Mouse (Mus musculus): Measurements from ENCODE around the gene Dcun1d4. TPM values are rescaled to one million over a fixed set of nuclear protein-coding genes. Genes with fewer than 3 reads are reported as not detected.
"Not testable (repeated sequence)": the region's sequence is repeated elsewhere in the genome, so short reads cannot be mapped to it uniquely, and the experiment has no call there.

Dcun1d4 gene
- polyA plus RNA-seq, 1 experiment from 2014 or later: 42.2 TPM

DNA sequence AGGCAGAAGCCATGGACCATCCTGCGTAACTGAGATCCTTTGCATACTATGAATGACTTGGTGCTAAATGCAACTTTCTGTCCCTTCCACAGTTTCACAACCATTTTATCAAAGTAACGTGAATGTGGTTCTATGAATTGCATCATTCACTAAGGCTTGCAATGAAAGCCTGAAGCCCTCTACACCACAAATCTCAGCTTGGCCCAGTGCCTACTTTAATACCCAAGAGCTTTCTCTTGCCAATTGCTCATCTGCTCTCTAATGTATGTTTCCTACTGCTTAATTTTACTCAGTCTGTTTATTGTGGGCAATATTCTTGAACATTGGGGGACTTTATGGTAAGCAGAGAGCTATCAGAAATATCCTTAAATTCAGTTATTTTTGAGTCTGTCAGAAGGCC lies 92.0 kb downstream of the Dcun1d4 start:
- no peak overlapping the region for H3K4me3 ChIP-seq (replicated peaks)
- H3K27me3 ChIP-seq: no peaks in the 10 kb centered on the region
- no peaks in the 10 kb centered on the region for H3K9me3 ChIP-seq
- no peak overlapping the region for H3K4me2 ChIP-seq
- no peaks in the 10 kb centered on the region; the same call in 1 of the 2 replicates for H3K4me1 ChIP-seq (replicated peaks)
- 91% methylated on average over 2 of the region's 2 CpGs for WGBS
- H3K9ac ChIP-seq (replicated peaks): no peak overlapping the region
- no peak overlapping the region for H3K27ac ChIP-seq
- no peak for ATAC-seq (ENCODE audit: insufficient number of reproducible peaks, insufficient read depth, low FRiP score, low TSS enrichment, low read depth)
- no peaks in the 10 kb centered on the region for H3K36me3 ChIP-seq

- Histone ChIP-seq H3K4me2 (no peak overlapping the region), H3K9ac (replicated peaks) (no peak overlapping the region), H3K27ac (no peak overlapping the region), H3K27me3 (no peaks in the 10 kb centered on the region), H3K36me3 (no peaks in the 10 kb centered on the region), H3K4me1 (replicated peaks) (no peaks in the 10 kb centered on the region; the same call in 1 of the 2 replicates), H3K9me3 (no peaks in the 10 kb centered on the region), H3K4me3 (replicated peaks) (no peak overlapping the region)
- ATAC-seq (ENCODE audit: insufficient number of reproducible peaks, insufficient read depth, low FRiP score, low TSS enrichment, low read depth): no peak
- WGBS: 65% methylated on average over 7 of the region's 7 CpGs
Observed at GRCm38 (mm10) chr5:73573789-73574188, 93.0 kb downstream of the Dcun1d4 start.

DNA sequence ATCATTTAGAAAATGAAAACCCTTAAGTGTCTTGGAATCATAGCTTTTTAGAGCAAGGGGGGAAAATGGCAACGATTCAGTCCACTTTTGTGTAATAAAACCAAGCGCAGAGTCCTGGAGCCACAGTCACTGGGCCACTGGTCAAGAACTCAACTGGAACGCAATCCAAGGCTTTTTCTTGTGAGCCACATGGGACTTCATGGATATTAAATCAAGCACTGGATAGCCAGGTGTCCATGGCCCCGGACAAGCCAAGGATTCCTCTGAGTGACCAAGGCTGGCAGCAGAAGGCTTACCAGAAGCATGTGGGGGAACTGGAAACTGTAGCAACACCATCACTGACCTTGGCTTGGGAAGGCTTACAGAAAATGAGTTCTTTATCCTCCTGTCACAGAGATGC lies 93.8 kb downstream of the Dcun1d4 start:
- Histone ChIP-seq H3K4me3 (replicated peaks) (no peak overlapping the region), H3K4me2 (no peak overlapping the region), H3K27me3 (no peaks in the 10 kb centered on the region), H3K36me3 (no peaks in the 10 kb centered on the region), H3K9me3 (no peaks in the 10 kb centered on the region), H3K9ac (replicated peaks) (no peak overlapping the region), H3K27ac (no peak overlapping the region), H3K4me1 (replicated peaks) (no peaks in the 10 kb centered on the region; the same call in 1 of the 2 replicates)
- 82% methylated on average over 4 of the region's 4 CpGs for WGBS
- no peak for ATAC-seq (ENCODE audit: insufficient number of reproducible peaks, insufficient read depth, low FRiP score, low TSS enrichment, low read depth)

GRCm38 (mm10) chr5:73576708-73577107 lies 95.9 kb downstream of the Dcun1d4 start:
- Histone ChIP-seq H3K36me3 (no peaks in the 10 kb centered on the region), H3K4me1 (replicated peaks) (no peaks in the 10 kb centered on the region; the same call in 1 of the 2 replicates)
- 73% methylated on average over 7 of the region's 7 CpGs for WGBS

GRCm38 (mm10) chr5:73578131-73578530 lies 97.3 kb downstream of the Dcun1d4 start:
- Histone ChIP-seq H3K27ac (no peak overlapping the region), H3K9ac (replicated peaks) (no peak overlapping the region), H3K4me3 (replicated peaks) (no peak overlapping the region), H3K36me3 (no peaks in the 10 kb centered on the region), H3K9me3 (no peaks in the 10 kb centered on the region), H3K4me1 (replicated peaks) (no peaks in the 10 kb centered on the region; the same call in 1 of the 2 replicates), H3K27me3 (no peaks in the 10 kb centered on the region), H3K4me2 (no peak overlapping the region)
- no peak for ATAC-seq (ENCODE audit: insufficient number of reproducible peaks, insufficient read depth, low FRiP score, low TSS enrichment, low read depth)
- WGBS: 83% methylated on average over 3 of the region's 3 CpGs

More at GRCm38 (mm10) chr5:73576708-73577107, 95.9 kb downstream of the Dcun1d4 start:
- Histone ChIP-seq H3K9ac (replicated peaks) (no peak overlapping the region), H3K4me2 (no peak overlapping the region), H3K9me3 (no peaks in the 10 kb centered on the region), H3K27ac (no peak overlapping the region), H3K4me3 (replicated peaks) (no peak overlapping the region), H3K27me3 (no peaks in the 10 kb centered on the region)
- ATAC-seq (ENCODE audit: insufficient number of reproducible peaks, insufficient read depth, low FRiP score, low TSS enrichment, low read depth): no peak

- H3K9ac ChIP-seq (replicated peaks); H3K9me3 ChIP-seq; ATAC-seq (ENCODE audit: insufficient number of reproducible peaks, insufficient read depth, low FRiP score, low TSS enrichment, low read depth); H3K27ac ChIP-seq; H3K36me3 ChIP-seq; H3K4me2 ChIP-seq; H3K27me3 ChIP-seq; H3K4me3 ChIP-seq (replicated peaks); H3K4me1 ChIP-seq (replicated peaks): not testable (repeated sequence)
- WGBS: 70% methylated on average over 6 of the region's 6 CpGs
Observed at GRCm38 (mm10) chr5:73584011-73584410, 103.2 kb downstream of the Dcun1d4 start.

DNA sequence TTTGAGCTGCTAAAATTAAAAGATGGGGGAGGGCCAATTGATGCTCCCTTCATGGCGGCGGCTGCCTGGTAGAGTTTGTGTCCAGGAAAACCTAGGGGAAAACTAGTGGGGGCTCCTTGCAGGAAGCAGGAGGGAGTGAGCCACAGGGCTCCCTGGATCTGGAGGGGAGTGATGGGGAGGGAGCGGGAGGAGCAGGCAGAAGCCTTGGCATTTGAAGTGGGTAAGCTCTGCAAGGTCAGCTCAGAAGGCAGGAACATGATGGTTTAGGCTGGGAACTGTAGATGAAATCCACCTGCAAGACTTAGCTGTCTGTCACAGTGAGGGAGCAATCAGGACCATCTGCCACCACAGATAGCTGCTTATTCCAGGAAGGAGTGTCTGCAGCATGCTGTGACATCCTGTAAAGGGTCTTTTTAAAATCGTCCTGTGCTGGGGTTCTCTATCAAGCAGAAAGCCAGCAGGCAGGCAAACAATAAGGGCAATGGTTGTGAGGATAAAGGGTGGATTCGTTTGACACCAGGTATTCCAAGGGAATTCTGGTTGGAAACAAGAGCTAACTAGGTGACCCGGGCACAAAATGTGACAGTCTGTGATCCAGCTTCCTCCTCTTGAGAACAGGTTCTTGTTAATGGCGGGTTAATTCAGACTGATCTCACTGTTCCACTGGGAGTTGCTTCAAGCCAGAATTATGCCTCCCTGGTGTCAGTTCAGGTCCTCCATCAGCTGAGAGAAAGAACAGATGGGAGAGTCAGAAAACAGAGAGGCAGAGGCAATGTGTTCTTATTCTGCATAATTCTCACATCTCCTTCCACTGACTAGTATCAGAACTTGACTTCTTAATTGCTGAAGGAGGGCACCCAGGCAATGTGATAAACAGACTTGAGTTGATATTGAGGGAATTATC lies 104.7 kb downstream of the Dcun1d4 start:
- Histone ChIP-seq H3K36me3 (no peaks in the 10 kb centered on the region), H3K9me3 (no peaks in the 10 kb centered on the region), H3K27ac (no peak overlapping the region), H3K4me3 (replicated peaks) (no peak overlapping the region), H3K9ac (replicated peaks) (no peak overlapping the region), H3K4me1 (replicated peaks) (no peaks in the 10 kb centered on the region), H3K27me3 (no peaks in the 10 kb centered on the region), H3K4me2 (no peak overlapping the region)
- WGBS: 43% methylated on average over 7 of the region's 7 CpGs
- no peak for ATAC-seq (ENCODE audit: insufficient number of reproducible peaks, insufficient read depth, low FRiP score, low TSS enrichment, low read depth)

GRCm38 (mm10) chr5:73586597-73586996 lies 105.8 kb downstream of the Dcun1d4 start:
- no peaks in the 10 kb centered on the region for H3K9me3 ChIP-seq
- 75% methylated on average over 4 of the region's 4 CpGs for WGBS
- no peak overlapping the region for H3K4me3 ChIP-seq (replicated peaks)
- no peaks in the 10 kb centered on the region for H3K36me3 ChIP-seq
- no peak overlapping the region for H3K4me2 ChIP-seq
- H3K9ac ChIP-seq (replicated peaks): no peak overlapping the region
- no peaks in the 10 kb centered on the region for H3K4me1 ChIP-seq (replicated peaks)
- ATAC-seq (ENCODE audit: insufficient number of reproducible peaks, insufficient read depth, low FRiP score, low TSS enrichment, low read depth): no peak
- H3K27ac ChIP-seq: no peak overlapping the region
- H3K27me3 ChIP-seq: no peaks in the 10 kb centered on the region

GRCm38 (mm10) chr5:73587119-73587518 lies 106.3 kb downstream of the Dcun1d4 start:
- H3K4me3 ChIP-seq (replicated peaks): no peak overlapping the region
- H3K27ac ChIP-seq: no peak overlapping the region
- no peaks in the 10 kb centered on the region for H3K27me3 ChIP-seq
- ATAC-seq (ENCODE audit: insufficient number of reproducible peaks, insufficient read depth, low FRiP score, low TSS enrichment, low read depth): no peak
- 64% methylated on average over 3 of the region's 3 CpGs for WGBS
- H3K36me3 ChIP-seq: no peaks in the 10 kb centered on the region
- H3K9ac ChIP-seq (replicated peaks): no peak overlapping the region
- no peaks in the 10 kb centered on the region for H3K4me1 ChIP-seq (replicated peaks)
- no peak overlapping the region for H3K4me2 ChIP-seq
- no peaks in the 10 kb centered on the region for H3K9me3 ChIP-seq

DNA sequence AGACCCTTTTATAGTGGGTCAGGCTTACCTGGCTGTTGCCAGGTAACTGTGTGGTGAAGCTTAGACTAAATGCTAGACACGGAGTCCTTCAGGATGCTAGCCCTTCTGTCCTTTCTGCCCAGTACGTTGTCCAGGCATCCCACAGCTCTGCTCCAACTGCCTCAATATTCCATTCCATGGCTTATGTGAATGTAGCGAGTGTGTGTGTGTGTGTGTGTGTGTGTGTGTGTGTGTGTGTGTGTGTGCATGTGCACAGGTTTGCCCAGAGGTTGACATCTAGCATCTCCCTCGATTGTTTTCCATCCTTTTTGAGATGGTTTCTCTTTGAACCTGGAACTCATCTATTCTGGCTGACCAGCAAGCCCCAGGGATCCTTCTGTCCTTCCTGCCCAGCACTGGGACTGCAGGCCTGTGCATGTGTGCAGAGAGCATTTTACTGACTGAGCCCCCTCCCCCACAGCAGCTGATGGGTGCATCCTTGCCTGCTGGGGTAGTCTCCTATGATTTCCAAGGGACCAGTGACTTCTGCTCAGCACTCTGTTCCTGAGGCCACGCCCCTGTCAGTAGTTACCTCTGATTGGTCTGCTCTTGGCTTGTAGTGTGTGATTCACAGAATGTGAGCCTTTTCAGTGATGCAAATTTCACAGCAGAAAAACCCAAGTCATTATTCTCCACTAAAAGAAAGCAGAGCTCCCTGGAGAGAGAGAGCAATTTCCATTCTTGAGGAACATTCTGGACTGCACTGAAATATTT lies 118.3 kb downstream of the Dcun1d4 start:
- Histone ChIP-seq H3K27ac (no peak overlapping the region), H3K4me2 (no peak overlapping the region), H3K4me3 (replicated peaks) (no peak overlapping the region), H3K9ac (replicated peaks) (no peak overlapping the region), H3K27me3 (no peaks in the 10 kb centered on the region), H3K9me3 (no peaks in the 10 kb centered on the region), H3K36me3 (no peaks in the 10 kb centered on the region), H3K4me1 (replicated peaks) (0 out of 2 replicates have a peak, but pooled peaks cover 3% of the 10 kb centered on the region)
- 65% methylated on average over 5 of the region's 5 CpGs for WGBS
- 0 out of 2 replicates have a peak, but pooled peaks have one; percentile 20 for ATAC-seq (ENCODE audit: insufficient number of reproducible peaks, insufficient read depth, low FRiP score, low TSS enrichment, low read depth)

GRCm38 (mm10) chr5:73599991-73600390 lies 119.2 kb downstream of the Dcun1d4 start:
- H3K36me3 ChIP-seq: no peaks in the 10 kb centered on the region
- H3K9me3 ChIP-seq: no peaks in the 10 kb centered on the region
- no peak overlapping the region for H3K4me3 ChIP-seq (replicated peaks)
- 77% methylated on average over 2 of the region's 2 CpGs for WGBS
- no peak overlapping the region for H3K27ac ChIP-seq
- no peak overlapping the region for H3K9ac ChIP-seq (replicated peaks)
- no peak for ATAC-seq (ENCODE audit: insufficient number of reproducible peaks, insufficient read depth, low FRiP score, low TSS enrichment, low read depth)
- H3K27me3 ChIP-seq: no peaks in the 10 kb centered on the region
- H3K4me2 ChIP-seq: no peak overlapping the region
- 0 out of 2 replicates have a peak, but pooled peaks cover 3% of the 10 kb centered on the region for H3K4me1 ChIP-seq (replicated peaks)

Measured in limb, embryonic 12.5 days (tissue).